Mouse (Mus musculus) neural tube, embryonic 15.5 days (tissue): ENCODE data around the gene Pak2. TPM values are rescaled to one million over a fixed set of nuclear protein-coding genes. Genes with fewer than 3 reads are reported as not detected.
"Not testable (repeated sequence)": the region's sequence is repeated elsewhere in the genome, so short reads cannot be mapped to it uniquely, and the experiment has no call there.

Source experiments
- ATAC-seq: fragments of 200-750 bp; cut with Nextera tagmentation; 2 replicates; pipeline ENCODE4 v1.8.0; 2017; ENCODE audit warnings: mild to moderate bottlenecking, moderate TSS enrichment, moderate library complexity; ENCODE audit not compliant: low FRiP score
- H3K27ac ChIP-seq: fragments of 300-500 bp; sonication (generic); replicated peaks from 2 replicates; pipeline ENCODE4 v1.5.1; 2015; ENCODE audit warnings: mild to moderate bottlenecking, inconsistent platforms
- H3K27me3 ChIP-seq: fragments of 300-500 bp; sonication (generic); replicated peaks from 2 replicates; pipeline ENCODE4 v1.6.1; 2015; ENCODE audit warnings: inconsistent platforms
- H3K36me3 ChIP-seq: fragments of 300-500 bp; sonication (generic); 2 replicates; pipeline ENCODE4 v1.6.1; 2015; ENCODE audit warnings: inconsistent platforms
- H3K4me1 ChIP-seq: fragments of 300-500 bp; sonication (generic); 2 replicates; pipeline ENCODE4 v1.6.1; 2015; ENCODE audit warnings: inconsistent platforms
- H3K4me2 ChIP-seq: fragments of 300-500 bp; sonication (generic); 2 replicates; pipeline ENCODE4 v1.6.1; 2015; ENCODE audit warnings: inconsistent platforms, mild to moderate bottlenecking, moderate library complexity
- H3K4me3 ChIP-seq: fragments of 300-500 bp; sonication (generic); replicated peaks from 2 replicates; pipeline ENCODE4 v1.5.1; 2015; ENCODE audit warnings: mild to moderate bottlenecking, inconsistent platforms
- H3K9ac ChIP-seq: fragments of 300-500 bp; sonication (generic); replicated peaks from 2 replicates; pipeline ENCODE4 v1.6.1; 2015; ENCODE audit warnings: mild to moderate bottlenecking, inconsistent platforms
- H3K9me3 ChIP-seq: fragments of 300-500 bp; sonication (generic); replicated peaks from 2 replicates; pipeline ENCODE4 v1.6.1; 2016; ENCODE audit warnings: inconsistent platforms
- WGBS: fragments of 180-500 bp; shearing (Covaris S2); methylation state at CpG from one replicate; pipeline ENCODE4 v1.1.7; 2015; ENCODE audit warnings: mixed read lengths; 5-methylcytosine and 5-hydroxymethylcytosine counted together
- polyA plus RNA-seq: library from polyadenylated mRNA; unstranded; fragments of >200 nt; fragmentation: Nextera tagmentation; extraction: Ambion mirVana; gene quantifications from 2 replicates; pipeline ENCODE4 v1.2.1, GENCODE M21; 2015

The Pak2 gene
- polyA plus RNA-seq, 1 experiment from 2014 or later: 23.1 TPM

- H3K4me2 ChIP-seq: no peak overlapping the region
- H3K36me3 ChIP-seq: peaks cover 73% of the 10 kb centered on the region
- no peaks in the 10 kb centered on the region for H3K27me3 ChIP-seq
- no peak overlapping the region for H3K9ac ChIP-seq
- H3K4me1 ChIP-seq: no peaks in the 10 kb centered on the region
- H3K27ac ChIP-seq: no peak overlapping the region
- H3K9me3 ChIP-seq: no peaks in the 10 kb centered on the region
- no peak overlapping the region for H3K4me3 ChIP-seq
- WGBS: 91% methylated on average over 17 of the region's 17 CpGs
- ATAC-seq: no peak
Measured at GRCm38 (mm10) chr16:32087629-32088443, 8.7 kb upstream of the Pak2 start.

GRCm38 (mm10) chr16:32078408-32078990 lies 643 bp downstream of the Pak2 start:
- Histone ChIP-seq H3K9me3 (no peaks in the 10 kb centered on the region), H3K4me1 (peaks cover 25% of the 10 kb centered on the region), H3K27ac (peak overlapping the region; percentile 93), H3K27me3 (no peaks in the 10 kb centered on the region), H3K9ac (peak overlapping the region; percentile 93), H3K4me2 (peak overlapping the region; percentile 63), H3K4me3 (peak overlapping the region; percentile 99), H3K36me3 (peaks cover 2% of the 10 kb centered on the region; the same call in 1 of the 2 replicates)
- under 1% methylated on average over 24 of the region's 30 CpGs for WGBS
- ATAC-seq: peak; percentile 73; the same call in 1 of the 2 replicates

GRCm38 (mm10) chr16:32077648-32078407 lies 1.3 kb downstream of the Pak2 start:
- peaks cover 25% of the 10 kb centered on the region for H3K4me1 ChIP-seq
- H3K36me3 ChIP-seq: no peaks in the 10 kb centered on the region
- peak overlapping the region; percentile 99 for H3K4me3 ChIP-seq
- no peaks in the 10 kb centered on the region for H3K9me3 ChIP-seq
- H3K27me3 ChIP-seq: no peaks in the 10 kb centered on the region
- ATAC-seq: no peak
- peak overlapping the region; percentile 93 for H3K9ac ChIP-seq
- 10% methylated on average over 13 of the region's 13 CpGs for WGBS
- peak overlapping the region; percentile 63 for H3K4me2 ChIP-seq
- peak overlapping the region; percentile 93; the same call in 1 of the 2 replicates for H3K27ac ChIP-seq

DNA sequence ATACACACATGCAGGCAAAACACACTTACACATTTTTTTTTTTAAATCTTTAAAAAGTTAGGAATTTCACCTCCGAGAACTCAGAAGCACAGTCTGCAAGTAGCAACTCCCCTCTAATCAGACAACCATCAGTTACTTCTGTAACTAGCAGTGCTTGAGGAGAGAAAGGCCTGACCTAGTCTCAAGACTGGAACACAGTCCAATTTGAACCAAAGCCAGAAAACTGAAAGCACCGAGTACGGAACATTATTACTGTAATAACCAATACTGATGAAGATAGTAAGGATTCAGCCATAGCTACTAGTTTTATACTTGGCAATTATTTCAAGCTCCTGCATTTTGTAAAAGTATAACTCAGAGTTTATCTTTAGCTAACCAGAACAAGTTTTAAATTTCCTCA lies 2.7 kb downstream of the Pak2 start:
- Histone ChIP-seq H3K9ac (no peak overlapping the region), H3K4me1 (peaks cover 25% of the 10 kb centered on the region), H3K4me3 (no peak overlapping the region), H3K27ac (no peak overlapping the region), H3K36me3 (no peaks in the 10 kb centered on the region), H3K9me3 (no peaks in the 10 kb centered on the region), H3K27me3 (no peaks in the 10 kb centered on the region), H3K4me2 (no peak overlapping the region; the same call in 1 of the 2 replicates)
- ATAC-seq: no peak
- 67% methylated on average over 3 of the region's 3 CpGs for WGBS

- 56% methylated on average over 1 of the region's 1 CpGs for WGBS
- no peak for ATAC-seq
Measured at GRCm38 (mm10) chr16:32075762-32076161, 3.4 kb downstream of the Pak2 start.

DNA sequence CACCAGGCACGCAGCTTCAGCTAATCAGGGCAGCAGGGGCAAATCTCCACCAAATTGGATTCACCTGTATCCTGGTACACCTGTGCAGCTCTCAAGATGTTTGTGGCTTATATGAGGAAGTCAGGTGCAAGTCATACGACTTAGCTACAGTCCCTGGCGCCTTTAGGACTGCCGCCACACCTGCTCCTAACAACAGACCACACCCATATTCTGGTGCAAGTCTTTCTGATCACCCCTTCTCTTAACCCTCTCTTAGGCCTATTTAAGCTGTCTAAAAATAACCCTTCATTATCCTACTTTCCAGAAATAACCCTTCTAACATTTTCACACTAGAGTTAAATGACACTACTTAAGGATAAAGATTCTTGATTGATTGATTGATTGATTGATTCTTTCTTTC lies 9.1 kb downstream of the Pak2 start:
- not testable (repeated sequence) for ATAC-seq, H3K4me1 ChIP-seq, H3K36me3 ChIP-seq, H3K4me3 ChIP-seq, H3K27ac ChIP-seq, H3K27me3 ChIP-seq, H3K4me2 ChIP-seq, H3K9me3 ChIP-seq, H3K9ac ChIP-seq
- WGBS: 72% methylated on average over 4 of the region's 4 CpGs

More at GRCm38 (mm10) chr16:32075762-32076161, 3.4 kb downstream of the Pak2 start:
- H3K4me3 ChIP-seq: no peak overlapping the region
- H3K27ac ChIP-seq: no peak overlapping the region
- no peak overlapping the region for H3K4me2 ChIP-seq
- H3K9me3 ChIP-seq: no peaks in the 10 kb centered on the region
- no peaks in the 10 kb centered on the region for H3K36me3 ChIP-seq
- H3K4me1 ChIP-seq: peaks cover 25% of the 10 kb centered on the region
- no peak overlapping the region for H3K9ac ChIP-seq
- H3K27me3 ChIP-seq: no peaks in the 10 kb centered on the region

- H3K27ac ChIP-seq: no peak overlapping the region
- no peak overlapping the region for H3K4me2 ChIP-seq
- ATAC-seq: no peak
- H3K4me1 ChIP-seq: 0 out of 2 replicates have a peak, but pooled peaks cover 2% of the 10 kb centered on the region
- H3K4me3 ChIP-seq: no peak overlapping the region
- no peak overlapping the region for H3K9ac ChIP-seq
- H3K27me3 ChIP-seq: no peaks in the 10 kb centered on the region
- 83% methylated on average over 12 of the region's 12 CpGs for WGBS
- H3K9me3 ChIP-seq: no peaks in the 10 kb centered on the region
- H3K36me3 ChIP-seq: no peaks in the 10 kb centered on the region
Measured at GRCm38 (mm10) chr16:32068389-32069300, 10.5 kb downstream of the Pak2 start.

DNA sequence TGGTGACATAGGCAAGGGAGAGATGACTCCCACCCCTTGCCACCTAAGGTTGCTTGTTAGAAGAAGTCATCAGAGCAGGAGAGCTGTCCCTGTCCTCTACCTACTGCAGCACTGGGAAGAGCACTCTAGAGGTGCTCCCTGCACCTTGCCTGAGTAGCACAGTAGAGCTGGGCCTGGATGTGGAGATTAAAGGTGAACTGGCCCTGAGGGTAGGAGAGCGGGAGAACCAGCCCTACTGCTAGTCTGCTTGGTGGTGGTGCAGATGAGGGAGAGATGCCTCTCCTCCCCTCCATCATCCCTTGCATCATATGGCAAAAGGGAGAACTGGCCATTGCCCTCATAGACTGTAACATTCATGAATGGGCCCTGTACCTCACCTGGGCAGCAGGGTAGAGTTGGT lies 12.2 kb downstream of the Pak2 start:
- no peak for ATAC-seq

GRCm38 (mm10) chr16:32063900-32064299 lies 15.2 kb downstream of the Pak2 start:
- H3K9ac ChIP-seq: no peak overlapping the region
- H3K9me3 ChIP-seq: no peaks in the 10 kb centered on the region
- H3K4me2 ChIP-seq: no peak overlapping the region
- H3K36me3 ChIP-seq: no peaks in the 10 kb centered on the region
- 87% methylated on average over 7 of the region's 7 CpGs for WGBS
- H3K4me3 ChIP-seq: no peak overlapping the region
- no peak for ATAC-seq
- 0 out of 2 replicates have a peak, but pooled peaks cover 2% of the 10 kb centered on the region for H3K4me1 ChIP-seq
- no peak overlapping the region for H3K27ac ChIP-seq
- no peaks in the 10 kb centered on the region for H3K27me3 ChIP-seq

More for the DNA sequence above, 12.2 kb downstream of the Pak2 start:
- 95% methylated on average over 1 of the region's 1 CpGs for WGBS
- H3K4me3 ChIP-seq: no peak overlapping the region
- H3K4me2 ChIP-seq: no peak overlapping the region
- H3K9me3 ChIP-seq: no peaks in the 10 kb centered on the region
- 0 out of 2 replicates have a peak, but pooled peaks cover 2% of the 10 kb centered on the region for H3K4me1 ChIP-seq
- H3K36me3 ChIP-seq: no peaks in the 10 kb centered on the region
- H3K9ac ChIP-seq: no peak overlapping the region
- no peak overlapping the region for H3K27ac ChIP-seq
- no peaks in the 10 kb centered on the region for H3K27me3 ChIP-seq

DNA sequence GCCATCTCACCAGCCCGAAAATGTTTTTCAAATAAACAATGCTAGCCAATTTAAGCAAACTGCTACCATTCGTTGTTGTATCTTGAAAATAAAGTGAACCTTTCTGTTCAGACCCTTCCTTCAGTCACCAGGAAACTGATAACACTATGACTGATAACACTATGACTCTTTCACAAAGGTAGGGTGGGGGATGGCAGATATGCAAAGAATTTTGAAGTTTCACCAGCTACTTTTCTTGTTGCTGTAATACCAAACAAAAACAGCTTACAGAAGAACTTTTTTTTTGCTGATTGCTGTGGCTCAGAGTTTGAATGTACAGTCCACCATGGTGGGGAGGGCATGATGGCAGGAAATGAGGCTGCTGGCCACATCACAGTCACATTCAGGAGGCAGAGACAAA lies 16.9 kb downstream of the Pak2 start:
- ATAC-seq: no peak
- no peaks in the 10 kb centered on the region for H3K36me3 ChIP-seq
- no peak overlapping the region for H3K27ac ChIP-seq
- H3K4me3 ChIP-seq: no peak overlapping the region
- 92% methylated on average over 2 of the region's 2 CpGs for WGBS
- H3K9ac ChIP-seq: no peak overlapping the region
- H3K4me2 ChIP-seq: no peak overlapping the region
- no peaks in the 10 kb centered on the region for H3K27me3 ChIP-seq
- H3K4me1 ChIP-seq: 0 out of 2 replicates have a peak, but pooled peaks cover 2% of the 10 kb centered on the region
- no peaks in the 10 kb centered on the region for H3K9me3 ChIP-seq
